In genomic region chr16:4472687-4473086, GRCm38 (mm10) we compare ENCODE assay signal across 9 mouse cellular contexts. TPM values are rescaled to one million over a fixed set of nuclear protein-coding genes. Genes with fewer than 3 reads are reported as not detected.
DNase-seq lines count a peak whose midpoint lies in the region; ATAC-seq and TF ChIP-seq lines count a peak whose summit lies in the region.
"Had no signal": no experiment of that assay in that cellular context is flagged by ENCODE, and none has a peak within 500 bp of the region (broad histone marks: within the 10 kb centered on the region; RNA-seq: fewer than 3 reads in every experiment).

No protein-coding gene starts in this region.

- H3K4me3 ChIP-seq in lung, postnatal 0 days (ENCODE audit: low read depth, low read length) = no peak overlapping the region

- DNase-seq in urinary bladder, adult 18-20 months (ENCODE audit: low spot score in 2 of 2) = peak; percentile 23 to 53
- no peak for DNase-seq in urinary bladder, adult 2 months (ENCODE audit: low spot score)
- DNase-seq in heart, postnatal 10 days = peak; percentile 63 to 65
- DNase-seq in lung, postnatal 0 days (ENCODE audit: low spot score) = peak; percentile 56
- DNase-seq in urinary bladder, postnatal 25 days (ENCODE audit: low spot score) = peak; percentile 41
- no peak for DNase-seq in thymus, postnatal 25 days
- no peak for DNase-seq in cerebellum, adult 9-10 months

- H3K4me1 ChIP-seq in lung, postnatal 0 days (ENCODE audit: insufficient read depth, low read depth, low read length) = peaks cover 6% of the 10 kb centered on the region; the same call in 1 of the 2 replicates

- intact Hi-C loops in heart, postnatal 10 days (cut with DNase I) = no loop called here

- H3K9me3 ChIP-seq in lung, postnatal 0 days (ENCODE audit: low read length) = no peaks in the 10 kb centered on the region

- H3K27ac ChIP-seq in lung, postnatal 0 days (ENCODE audit: low read length) = 0 out of 2 replicates have a peak overlapping the region, but pooled peaks have one; percentile 11

- no peak for TF ChIP-seq CTCF in lung, postnatal 0 days (IDR thresholded peaks at IDR 0.05)

- no peak for ATAC-seq in lung, postnatal 0 days
- ATAC-seq in erythroblast, adult 5-6 weeks (replicated peaks; ENCODE audit: low FRiP score, poor library complexity, severe bottlenecking) = no peak
- ATAC-seq: Patski had no signal

- no peak overlapping the region for H3K4me2 ChIP-seq in lung, postnatal 0 days (replicated peaks; ENCODE audit: low read depth, low read length)

- H3K27me3 ChIP-seq in lung, postnatal 0 days (replicated peaks; ENCODE audit: insufficient read depth, low read length) = no peaks in the 10 kb centered on the region
- H3K27me3 ChIP-seq: Patski had no signal

- no peak for TF ChIP-seq EP300 in lung, postnatal 0 days (IDR thresholded peaks at IDR 0.05)

- no peaks in the 10 kb centered on the region for H3K36me3 ChIP-seq in lung, postnatal 0 days (ENCODE audit: insufficient read depth, low read length)

- 32% methylated on average over 3 of the region's 3 CpGs for WGBS in lung, postnatal 0 days

- 0 out of 2 replicates have a peak overlapping the region, but pooled peaks have one; percentile 9 for H3K9ac ChIP-seq in lung, postnatal 0 days (replicated peaks; ENCODE audit: low read depth)

RNA-seq across cellular contexts. Expression of gene Adcy9, which starts 52.4 kb away (rescaled TPM):
- 10.1 and 12.1 TPM in 2 replicates for polyA plus RNA-seq in urinary bladder, adult 2 months (2012; rRNA removed)
- 10 to 100 TPM; 20.8 to 21.6 TPM for total RNA-seq in heart, postnatal 10 days (2021)
- polyA plus RNA-seq in lung, postnatal 0 days (2015; fragmentation: Nextera tagmentation; extraction: Ambion mirVana) = 2.9 and 3.1 TPM in 2 replicates
- 0.19 and 1.5 TPM in 2 replicates for total RNA-seq in erythroblast, adult 5-6 weeks (2015; ENCODE audit: low replicate concordance)
- total RNA-seq in erythroblast, adult 5-6 weeks (2017; ENCODE audit: low replicate concordance) = 1.2 and 3.1 TPM in 2 replicates

Comparison
In these comparisons a context has a peak if more than half of its experiments do, and no peak if none do; other contexts are left out.
1. DNase-seq: peak in urinary bladder, adult 18-20 months (2 of 2), heart, postnatal 10 days (2 of 2), lung, postnatal 0 days (single experiment) and urinary bladder, postnatal 25 days (single experiment); none in urinary bladder, adult 2 months (single experiment), thymus, postnatal 25 days (single experiment) and cerebellum, adult 9-10 months (single experiment).
2. RNA of gene Adcy9, which starts 52.4 kb away (total RNA-seq): 20.8 to 21.6 TPM in heart, postnatal 10 days; 0.19 to 3.1 TPM in erythroblast, adult 5-6 weeks; every median in the first group is over 4 times any median in the second.